Mouse (Mus musculus) liver, postnatal 0 days (tissue): ENCODE data around the gene Hmg20b. TPM values are rescaled to one million over a fixed set of nuclear protein-coding genes. Genes with fewer than 3 reads are reported as not detected.
A peak's percentile ranks its signal among the peaks of the same experiment; 100 is the strongest.

Experiments used
- ATAC-seq: fragments of 200-750 bp; cut with Nextera tagmentation; 2 replicates; pipeline ENCODE4 v1.8.0; 2017; ENCODE audit warnings: mild to moderate bottlenecking, moderate library complexity
- DNase-seq: peaks from one replicate; pipeline ENCODE4 v3.0.0-alpha.2; 2016
- H3K27ac ChIP-seq: fragments of 300-500 bp; sonication (generic); 2 replicates; pipeline ENCODE4 v1.5.1; 2014; ENCODE audit warnings: antibody characterized with exemption, moderate library complexity, mild to moderate bottlenecking, low read depth
- H3K27me3 ChIP-seq: fragments of 300-500 bp; sonication (generic); 2 replicates; pipeline ENCODE4 v1.6.1; 2014; ENCODE audit warnings: low read length, control low read depth, mixed read lengths; ENCODE audit not compliant: insufficient read depth
- H3K36me3 ChIP-seq: fragments of 300-500 bp; sonication (generic); replicated peaks from 2 replicates; pipeline ENCODE4 v1.6.1; 2014; ENCODE audit warnings: mild to moderate bottlenecking, control low read depth, low read length, moderate library complexity, mixed read lengths; ENCODE audit not compliant: insufficient read depth
- H3K4me1 ChIP-seq: fragments of 300-500 bp; sonication (generic); 2 replicates; pipeline ENCODE4 v1.6.1; 2014; ENCODE audit warnings: antibody characterized with exemption, mild to moderate bottlenecking, control low read depth; ENCODE audit not compliant: insufficient read depth
- H3K4me2 ChIP-seq: fragments of 300-500 bp; sonication (generic); 2 replicates; pipeline ENCODE4 v1.6.1; 2014; ENCODE audit warnings: low read depth, mild to moderate bottlenecking, low read length, moderate library complexity, mixed read lengths
- H3K4me3 ChIP-seq: fragments of 300-500 bp; sonication (generic); 2 replicates; pipeline ENCODE4 v1.5.1; 2014; ENCODE audit warnings: low read depth, low read length
- H3K9ac ChIP-seq: fragments of 300-500 bp; sonication (generic); replicated peaks from 2 replicates; pipeline ENCODE4 v1.6.1; 2014; ENCODE audit warnings: mild to moderate bottlenecking, moderate library complexity
- H3K9me3 ChIP-seq: fragments of 300-500 bp; sonication (generic); 2 replicates; pipeline ENCODE4 v1.6.1; 2016; ENCODE audit warnings: mild to moderate bottlenecking, control low read depth, low read length, mixed read lengths
- CTCF ChIP-seq: sonication (generic); IDR thresholded peaks from 2 replicates; pipeline ENCODE4 v1.5.1; 2016; ENCODE audit warnings: antibody characterized with exemption, low read depth
- EP300 ChIP-seq: IDR thresholded peaks from 2 replicates; pipeline ENCODE4 v1.6.1; 2016; ENCODE audit warnings: antibody characterized with exemption, low read depth, mild to moderate bottlenecking
- WGBS: fragments of 180-500 bp; shearing (Covaris S2); extraction: QIAGEN DNeasy Blood & Tissue Kit; methylation state at CpG from one replicate; pipeline ENCODE4 v1.1.7; 2014; ENCODE audit not compliant: insufficient replicate concordance; 5-methylcytosine and 5-hydroxymethylcytosine counted together
- polyA plus RNA-seq: library from polyadenylated mRNA; unstranded; fragments of >200 nt; fragmentation: Nextera tagmentation; extraction: Ambion mirVana; gene quantifications from 2 replicates; pipeline ENCODE4 v1.2.1, GENCODE M21; 2015

Hmg20b gene
- polyA plus RNA-seq, 1 experiment from 2014 or later: 27.1 TPM

DNA sequence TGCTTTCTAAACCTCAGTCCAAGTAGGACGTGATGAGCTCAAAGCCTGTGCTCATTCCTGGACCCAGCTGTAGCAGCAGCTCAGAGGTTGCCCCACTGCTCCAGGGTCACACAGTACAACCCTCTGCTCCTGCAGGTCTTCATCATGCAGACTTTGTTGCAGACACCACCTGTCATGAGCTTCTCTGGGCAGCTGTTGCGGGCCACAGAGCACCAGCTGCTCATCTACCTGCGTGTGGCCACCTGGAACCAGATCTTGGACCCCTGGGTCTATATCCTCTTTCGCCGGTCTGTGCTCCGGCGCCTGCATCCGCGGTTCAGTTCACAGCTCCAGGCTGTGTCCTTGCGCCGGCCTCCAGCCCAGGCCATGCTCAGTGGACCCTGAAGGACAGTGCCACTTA, 16.0 kb downstream of the Hmg20b start:
- TF ChIP-seq CTCF: no peak
- TF ChIP-seq EP300: no peak
- Histone ChIP-seq H3K4me3 (no peak overlapping the region), H3K4me2 (no peak overlapping the region), H3K9me3 (no peaks in the 10 kb centered on the region), H3K4me1 (peaks cover 4% of the 10 kb centered on the region; the same call in 1 of the 2 replicates), H3K27me3 (0 out of 2 replicates have a peak, but pooled peaks cover 8% of the 10 kb centered on the region), H3K27ac (no peak overlapping the region), H3K36me3 (no peaks in the 10 kb centered on the region), H3K9ac (no peak overlapping the region)
- WGBS: 81% methylated on average over 11 of the region's 11 CpGs
- ATAC-seq (no peak), DNase-seq (no peak)

DNA sequence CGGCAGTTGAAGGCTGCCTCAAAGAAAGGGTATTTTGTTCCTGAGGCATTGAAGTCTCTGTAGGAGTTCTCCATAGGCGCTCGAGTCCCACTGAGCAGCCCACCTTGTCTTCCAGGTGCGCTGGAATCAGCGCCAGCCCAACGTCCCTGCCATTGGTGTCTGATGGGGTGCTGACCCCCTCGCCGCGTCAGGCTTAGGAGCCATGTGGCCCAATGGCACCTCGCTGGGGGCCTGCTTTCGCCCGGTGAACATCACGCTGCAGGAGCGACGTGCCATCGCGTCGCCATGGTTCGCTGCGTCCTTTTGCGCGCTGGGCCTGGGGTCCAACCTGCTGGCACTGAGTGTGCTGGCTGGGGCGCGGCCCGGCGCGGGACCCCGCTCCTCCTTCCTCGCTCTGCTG, 18.0 kb downstream of the Hmg20b start:
- H3K4me3 ChIP-seq: no peak overlapping the region
- DNase-seq (no peak), ATAC-seq (no peak)
- H3K27ac ChIP-seq: no peak overlapping the region
- H3K27me3 ChIP-seq: 0 out of 2 replicates have a peak, but pooled peaks cover 3% of the 10 kb centered on the region
- H3K36me3 ChIP-seq: no peaks in the 10 kb centered on the region
- H3K9me3 ChIP-seq: no peaks in the 10 kb centered on the region
- TF ChIP-seq EP300: no peak
- no peak for TF ChIP-seq CTCF
- 68% methylated on average over 29 of the region's 29 CpGs for WGBS
- peaks cover 8% of the 10 kb centered on the region; the same call in 1 of the 2 replicates for H3K4me1 ChIP-seq
- H3K9ac ChIP-seq: no peak overlapping the region
- no peak overlapping the region for H3K4me2 ChIP-seq

DNA sequence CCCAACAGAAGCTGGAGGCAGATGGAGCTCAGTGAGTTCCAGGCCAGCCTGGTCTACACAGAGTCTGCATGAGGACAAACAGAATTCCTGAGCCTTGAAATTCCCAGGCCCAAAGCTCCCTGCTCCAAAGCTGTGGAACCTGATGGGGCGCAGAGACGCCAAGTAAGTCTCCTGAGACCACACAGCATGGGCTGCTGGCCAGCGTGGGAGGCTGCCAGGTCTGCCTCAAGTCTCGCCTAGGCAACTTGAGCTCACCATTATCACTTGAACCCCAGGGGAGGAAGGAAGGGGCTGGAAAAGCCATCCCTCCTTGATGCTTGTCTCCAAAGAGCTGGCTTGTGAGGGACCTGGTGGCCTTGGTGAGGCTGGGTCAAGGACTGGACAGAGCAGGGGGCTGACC, 20.3 kb downstream of the Hmg20b start:
- Histone ChIP-seq H3K36me3 (peaks cover 20% of the 10 kb centered on the region), H3K9me3 (no peaks in the 10 kb centered on the region), H3K4me1 (peaks cover 8% of the 10 kb centered on the region; the same call in 1 of the 2 replicates), H3K27ac (peak overlapping the region; percentile 69), H3K4me3 (no peak overlapping the region), H3K9ac (no peak overlapping the region), H3K4me2 (0 out of 2 replicates have a peak overlapping the region, but pooled peaks have one; percentile 7), H3K27me3 (0 out of 2 replicates have a peak, but pooled peaks cover 3% of the 10 kb centered on the region)
- ATAC-seq (no peak), DNase-seq (no peak)
- WGBS: 58% methylated on average over 4 of the region's 4 CpGs
- TF ChIP-seq CTCF (no peak), EP300 (no peak)

DNA sequence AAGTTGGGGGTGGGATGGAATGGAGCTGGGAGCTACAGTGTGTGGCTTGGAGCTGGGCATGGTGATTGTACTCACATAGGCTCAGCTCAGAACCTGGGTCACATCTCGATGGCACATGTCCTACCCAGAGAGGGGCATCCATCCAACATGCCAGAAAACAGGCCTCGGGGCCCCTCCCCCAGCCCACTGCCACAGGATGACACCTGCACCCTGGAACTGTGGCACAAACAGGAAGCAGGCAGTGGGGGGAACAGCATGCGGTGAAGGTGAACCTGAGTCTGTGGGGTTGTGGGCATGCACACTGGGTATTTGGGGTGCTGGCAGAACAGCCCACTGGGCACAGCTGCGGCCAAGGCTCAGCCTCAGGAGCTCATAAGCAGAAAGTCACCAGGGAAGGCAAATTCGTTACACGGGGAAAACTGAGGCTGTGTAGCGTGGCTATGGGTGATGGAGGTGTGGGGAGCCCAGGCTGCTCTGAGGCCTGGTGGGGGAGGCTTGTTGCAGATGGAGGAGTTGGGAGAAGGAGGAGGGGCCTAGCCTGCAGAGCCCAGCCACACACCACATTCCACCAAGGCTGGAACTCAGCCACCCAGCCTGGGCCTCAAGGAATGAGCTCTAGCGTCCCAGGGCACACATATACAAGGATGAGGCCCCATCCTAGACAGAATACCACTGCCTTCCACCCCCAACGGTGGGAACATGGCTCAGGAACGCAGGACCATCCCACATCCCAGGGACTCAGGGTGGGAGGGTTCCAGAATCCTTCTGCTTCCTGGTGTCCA, 20.9 kb downstream of the Hmg20b start:
- no peak for DNase-seq

DNA sequence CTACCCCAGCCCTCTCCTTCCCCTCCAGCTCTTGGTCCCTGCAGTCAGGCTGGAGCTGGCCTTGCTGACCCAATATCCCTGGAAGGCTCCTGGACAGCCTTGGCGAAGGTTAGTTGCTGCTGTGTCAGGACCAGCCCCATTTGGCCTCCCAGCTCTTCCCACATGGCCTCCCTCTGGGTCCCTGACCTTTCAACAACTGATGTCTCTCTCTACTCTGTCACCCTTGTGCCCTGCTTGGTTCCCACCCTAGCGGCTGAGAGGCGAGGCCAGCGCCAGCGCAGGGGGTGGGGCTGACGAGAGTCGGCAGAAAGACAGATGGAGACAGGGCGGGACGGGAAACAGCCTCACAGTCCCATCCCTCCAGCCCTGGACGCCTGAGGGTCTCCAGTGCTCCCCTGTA, 21.9 kb downstream of the Hmg20b start, which contains the start of gene Tbxa2r:
Gene Tbxa2r, plus strand, starts transcription at position 346 of the 400 bp plus-strand sequence.
- no peak for DNase-seq
- H3K27me3 ChIP-seq: 0 out of 2 replicates have a peak, but pooled peaks cover 3% of the 10 kb centered on the region
- peaks cover 35% of the 10 kb centered on the region for H3K36me3 ChIP-seq
- peak; percentile 35 for ATAC-seq
- 17% methylated on average over 10 of the region's 10 CpGs for WGBS
- peaks cover 8% of the 10 kb centered on the region; the same call in 1 of the 2 replicates for H3K4me1 ChIP-seq
- H3K9me3 ChIP-seq: no peaks in the 10 kb centered on the region
- H3K4me3 ChIP-seq: 0 out of 2 replicates have a peak within 1 kb of the TSS, but pooled peaks have one; percentile 4
- H3K9ac ChIP-seq: 0 out of 2 replicates have a peak within 1 kb of the TSS, but pooled peaks have one; percentile 2
- TF ChIP-seq EP300: no peak
- TF ChIP-seq CTCF: peak; percentile 23
- H3K27ac ChIP-seq: peak within 1 kb of the TSS; percentile 69
- peak within 1 kb of the TSS; percentile 36; the same call in 1 of the 2 replicates for H3K4me2 ChIP-seq

More for the DNA sequence above, 20.9 kb downstream of the Hmg20b start:
- Histone ChIP-seq H3K4me2 (peak overlapping the region; percentile 36; the same call in 1 of the 2 replicates), H3K9ac (no peak overlapping the region), H3K9me3 (no peaks in the 10 kb centered on the region), H3K36me3 (peaks cover 25% of the 10 kb centered on the region), H3K4me3 (0 out of 2 replicates have a peak overlapping the region, but pooled peaks have one; percentile 4), H3K27ac (peak overlapping the region; percentile 69), H3K4me1 (peaks cover 8% of the 10 kb centered on the region; the same call in 1 of the 2 replicates), H3K27me3 (0 out of 2 replicates have a peak, but pooled peaks cover 3% of the 10 kb centered on the region)
- ATAC-seq: no peak
- WGBS: 53% methylated on average over 10 of the region's 10 CpGs
- no peak for TF ChIP-seq CTCF
- no peak for TF ChIP-seq EP300

DNA sequence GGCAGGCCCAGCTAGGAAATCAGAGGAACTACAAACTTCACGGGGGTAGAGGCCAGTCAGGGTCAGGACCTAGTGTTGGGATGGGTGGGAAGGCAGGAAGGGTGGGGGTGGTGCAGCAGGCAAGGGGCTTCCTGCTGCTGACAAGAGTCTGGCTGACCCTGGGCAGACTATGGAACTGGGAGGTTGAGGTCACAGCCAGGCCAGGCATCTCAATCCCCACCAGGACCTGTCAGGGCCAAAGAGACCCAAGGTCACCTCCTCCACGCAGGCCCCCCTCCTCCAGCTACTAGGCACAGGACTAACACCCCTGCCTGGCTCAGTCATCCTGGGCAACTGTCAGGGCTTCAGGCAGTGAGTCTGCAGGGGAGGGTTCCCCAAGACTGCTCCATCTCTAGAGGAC, 22.3 kb downstream of the Hmg20b start:
- Histone ChIP-seq H3K36me3 (peaks cover 39% of the 10 kb centered on the region), H3K4me1 (peaks cover 8% of the 10 kb centered on the region; the same call in 1 of the 2 replicates), H3K9ac (no peak overlapping the region), H3K4me3 (no peak overlapping the region), H3K4me2 (no peak overlapping the region), H3K27me3 (0 out of 2 replicates have a peak, but pooled peaks cover 3% of the 10 kb centered on the region), H3K9me3 (no peaks in the 10 kb centered on the region), H3K27ac (peak overlapping the region; percentile 55; the same call in 1 of the 2 replicates)
- WGBS: 14% methylated on average over 2 of the region's 2 CpGs
- TF ChIP-seq CTCF (no peak), EP300 (no peak)
- ATAC-seq: peak; percentile 19
- DNase-seq: no peak
